ENCODE assay signal across 10 mouse cellular contexts in genomic region chr7:90039504-90039903, GRCm38 (mm10). TPM values are rescaled to one million over a fixed set of nuclear protein-coding genes. Genes with fewer than 3 reads are reported as not detected.
A peak's percentile ranks its signal among the peaks of the same experiment; 100 is the strongest.
DNase-seq lines count a peak whose midpoint lies in the region; ATAC-seq and TF ChIP-seq lines count a peak whose summit lies in the region.
"Had no signal": no experiment of that assay in that cellular context is flagged by ENCODE, and none has a peak within 500 bp of the region (broad histone marks: within the 10 kb centered on the region; RNA-seq: fewer than 3 reads in every experiment).

No protein-coding gene starts in this region.

- peak overlapping the region; percentile 35; the same call in 1 of the 2 replicates for H3K27ac ChIP-seq in intestine, postnatal 0 days (ENCODE audit: low read depth, low read length)
- no peak overlapping the region for H3K27ac ChIP-seq in intestine, embryonic 16.5 days (ENCODE audit: low read length)
- no peak overlapping the region for H3K27ac ChIP-seq in CH12.LX (ENCODE audit: insufficient read depth, low read depth)
- H3K27ac ChIP-seq: heart, embryonic 13.5 days had no signal

- dilution Hi-C loops in CH12.LX (cut with MboI; ENCODE audit: extremely low pct_ligation_motif_present, extremely low pct_unique_long_range_greater_than_20kb, low sequenced_read_pairs), result no loop called here

- TF ChIP-seq EP300 in CH12.LX (IDR thresholded peaks at IDR 0.05; ENCODE audit: low read length), result peak; percentile 51

- TF ChIP-seq RAD21 in CH12.LX (IDR thresholded peaks at IDR 0.05; ENCODE audit: low read depth, low read length), result no peak

- DNase-seq in adrenal gland, postnatal 14 days, result peak; percentile 44
- no peak for DNase-seq in adrenal gland, postnatal 36 days
- no peak for DNase-seq in CH12.LX (ENCODE audit: extremely low read depth)
- peak; percentile 75 for DNase-seq in large intestine, adult 2 months (ENCODE audit: low read depth, low spot score)
- DNase-seq in natural killer cell, adult 2 months (ENCODE audit: low spot score in 2 of 2), result no peak
- DNase-seq: thymus, postnatal 14 days had no signal

- TF ChIP-seq CTCF in intestine, postnatal 0 days (IDR thresholded peaks at IDR 0.05; ENCODE audit: low read depth), result no peak
- no peak for TF ChIP-seq CTCF in CH12.LX (conservative IDR thresholded peaks at IDR 0.05 in 1 of 2, IDR thresholded peaks at IDR 0.05 in 1 of 2; ENCODE audit: low read depth in 2 of 2, low read length in 2 of 2)

- H3K9me3 ChIP-seq in intestine, postnatal 0 days (ENCODE audit: control insufficient read depth), result no peaks in the 10 kb centered on the region
- no peaks in the 10 kb centered on the region for H3K9me3 ChIP-seq in intestine, embryonic 16.5 days (ENCODE audit: control insufficient read depth, low read length)
- no peaks in the 10 kb centered on the region for H3K9me3 ChIP-seq in CH12.LX (replicated peaks; ENCODE audit: low read length)
- H3K9me3 ChIP-seq: heart, embryonic 13.5 days had no signal

- peak; percentile 70 for ATAC-seq in intestine, postnatal 0 days
- ATAC-seq in intestine, embryonic 16.5 days, result no peak
- no peak for ATAC-seq in activated CD4-positive, CD25-positive, alpha-beta regulatory T cell, adult 4 months

- no peak overlapping the region for H3K9ac ChIP-seq in intestine, postnatal 0 days (ENCODE audit: low read depth, low read length)
- H3K9ac ChIP-seq in intestine, embryonic 16.5 days (ENCODE audit: low read depth, low read length), result no peak overlapping the region
- H3K9ac ChIP-seq in CH12.LX (ENCODE audit: insufficient read depth, low read depth), result no peak overlapping the region
- H3K9ac ChIP-seq: heart, embryonic 13.5 days had no signal

- no peak overlapping the region for H3K4me3 ChIP-seq in intestine, postnatal 0 days (ENCODE audit: low read depth, low read length)
- H3K4me3 ChIP-seq in intestine, embryonic 16.5 days (ENCODE audit: low read length), result no peak overlapping the region
- no peak overlapping the region for H3K4me3 ChIP-seq in CH12.LX (replicated peaks in 1 of 3; ENCODE audit: low read depth in 2 of 3, low read length in 2 of 3, poor library complexity in 1 of 3)
- H3K4me3 ChIP-seq: heart, embryonic 13.5 days had no signal

- H3K79me2 ChIP-seq in CH12.LX (replicated peaks; ENCODE audit: control insufficient read depth, extremely low read depth, insufficient read depth, poor library complexity, severe bottlenecking), result no peaks in the 10 kb centered on the region

- H3K4me2 ChIP-seq in intestine, postnatal 0 days (replicated peaks; ENCODE audit: low read depth), result no peak overlapping the region
- no peak overlapping the region for H3K4me2 ChIP-seq in intestine, embryonic 16.5 days (ENCODE audit: low read depth, low read length)
- peak overlapping the region; percentile 26 for H3K4me2 ChIP-seq in CH12.LX (ENCODE audit: insufficient read depth, low read depth, poor library complexity, severe bottlenecking)
- H3K4me2 ChIP-seq: heart, embryonic 13.5 days had no signal

- H3K36me3 ChIP-seq in intestine, postnatal 0 days (ENCODE audit: control insufficient read depth, insufficient read depth), result no peaks in the 10 kb centered on the region
- no peaks in the 10 kb centered on the region for H3K36me3 ChIP-seq in intestine, embryonic 16.5 days (ENCODE audit: control insufficient read depth, insufficient read depth, low read length)
- no peaks in the 10 kb centered on the region for H3K36me3 ChIP-seq in CH12.LX (replicated peaks in 1 of 2; ENCODE audit: control insufficient read depth in 1 of 2, insufficient read depth in 1 of 2, low read length in 1 of 2)
- H3K36me3 ChIP-seq: heart, embryonic 13.5 days had no signal

- TF ChIP-seq POLR2A in CH12.LX (IDR thresholded peaks at IDR 0.05; ENCODE audit: low read depth, low read length), result no peak

- no peaks in the 10 kb centered on the region for H3K27me3 ChIP-seq in intestine, postnatal 0 days (replicated peaks; ENCODE audit: control insufficient read depth, insufficient read depth, low read length)
- no peaks in the 10 kb centered on the region for H3K27me3 ChIP-seq in intestine, embryonic 16.5 days (replicated peaks; ENCODE audit: control insufficient read depth, insufficient read depth, low read length)
- H3K27me3 ChIP-seq in CH12.LX (replicated peaks), result no peaks in the 10 kb centered on the region
- H3K27me3 ChIP-seq: heart, embryonic 13.5 days had no signal

- peaks cover 14% of the 10 kb centered on the region; the same call in 1 of the 2 replicates for H3K4me1 ChIP-seq in intestine, postnatal 0 days (replicated peaks; ENCODE audit: control insufficient read depth, insufficient read depth, low read length)
- peaks cover 17% of the 10 kb centered on the region for H3K4me1 ChIP-seq in intestine, embryonic 16.5 days (ENCODE audit: control insufficient read depth, insufficient read depth, low read length)
- H3K4me1 ChIP-seq in CH12.LX (ENCODE audit: control insufficient read depth in 1 of 2, insufficient read depth in 2 of 2), result peaks cover 2 to 19% of the 10 kb centered on the region in 2 experiments; a peak in 2 of 4 replicates

- in situ Hi-C loops in CH12.LX (cut with MboI; ENCODE audit: low pct_ligation_motif_present, low pct_unique_long_range_greater_than_20kb, low sequenced_read_pairs), result no loop called here

- WGBS in intestine, postnatal 0 days, result 56% methylated on average over 9 of the region's 9 CpGs
- WGBS in intestine, embryonic 16.5 days, result 70% methylated on average over 9 of the region's 9 CpGs
- 21% methylated on average over 9 of the region's 9 CpGs for WGBS in large intestine, adult 2 months

TF ChIP-seq in CH12.LX, 34 proteins besides CTCF, POLR2A, EP300 and RAD21:
- TF ChIP-seq GABPA (IDR thresholded peaks at IDR 0.05; ENCODE audit: insufficient replicate concordance, low read depth, low read length), result no peak
- no peak for TF ChIP-seq ZMIZ1 (IDR thresholded peaks at IDR 0.05; ENCODE audit: low read depth, low read length)
- no peak for TF ChIP-seq CHD2 (IDR thresholded peaks at IDR 0.05; ENCODE audit: low read length)
- 0 out of 2 replicates have a peak, but pooled peaks have one; percentile 18 for TF ChIP-seq BHLHE40 (IDR thresholded peaks at IDR 0.05; ENCODE audit: low read depth, low read length)
- TF ChIP-seq MEF2A (IDR thresholded peaks at IDR 0.05; ENCODE audit: borderline replicate concordance, low read depth, low read length), result 0 out of 2 replicates have a peak, but pooled peaks have one; percentile 29
- TF ChIP-seq MYC (IDR thresholded peaks at IDR 0.05; ENCODE audit: low read depth, low read length), result no peak
- TF ChIP-seq MXI1 (IDR thresholded peaks at IDR 0.05; ENCODE audit: low read depth, low read length), result no peak
- TF ChIP-seq IRF4 (IDR thresholded peaks at IDR 0.05; ENCODE audit: low read depth, low read length), result 0 out of 2 replicates have a peak, but pooled peaks have one; percentile 17
- TF ChIP-seq HCFC1 (IDR thresholded peaks at IDR 0.05; ENCODE audit: low read depth, low read length), result no peak
- peak; percentile 48; the same call in 1 of the 2 replicates for TF ChIP-seq JUND (conservative IDR thresholded peaks at IDR 0.05; ENCODE audit: low read depth, low read length)
- TF ChIP-seq SIN3A (IDR thresholded peaks at IDR 0.05; ENCODE audit: low read length), result no peak
- TF ChIP-seq JUN (IDR thresholded peaks at IDR 0.05; ENCODE audit: insufficient read depth, low read depth, low read length), result peak; percentile 52; the same call in 1 of the 2 replicates
TF ChIP-seq in CH12.LX: peak in this region for 5.

RNA-seq across cellular contexts. Expression of gene Eed, which starts 58.7 kb away (rescaled TPM):
- total RNA-seq in adrenal gland, postnatal 14 days (2021), result 53.0 and 63.1 TPM in 2 replicates
- total RNA-seq in adrenal gland, postnatal 36 days (2021), result 10 to 100 TPM; 41.0 to 56.5 TPM
- polyA plus RNA-seq in intestine, postnatal 0 days (2015; fragmentation: Nextera tagmentation; extraction: Ambion mirVana), result 33.7 and 35.1 TPM in 2 replicates
- polyA plus RNA-seq in intestine, embryonic 16.5 days (2015; fragmentation: Nextera tagmentation; extraction: Ambion mirVana), result 48.4 and 59.1 TPM in 2 replicates
- total RNA-seq in CH12.LX (2012; rRNA removed) (108 and 138 TPM in 2 replicates), CH12.LX (2014; rRNA removed) (143 and 161 TPM in 2 replicates)
- 242 and 267 TPM in 2 replicates for polyA plus RNA-seq in CH12.LX (2012; ENCODE audit: insufficient read length, low read depth)
- polyA plus RNA-seq in large intestine, adult 2 months (2012; rRNA removed), result 9.8 and 17.8 TPM in 2 replicates
- polyA plus RNA-seq in activated CD4-positive, CD25-positive, alpha-beta regulatory T cell, adult 4 months (2017; shearing (Covaris generic)), result 10 to 100 TPM; 67.6 to 79.9 TPM

Comparison
In these comparisons a context has a peak if more than half of its experiments do, and no peak if none do; other contexts are left out.
1. DNase-seq: peak in adrenal gland, postnatal 14 days (single experiment) and large intestine, adult 2 months (single experiment); none in adrenal gland, postnatal 36 days (0 of 2), CH12.LX (single experiment) and natural killer cell, adult 2 months (0 of 2).